Mouse (Mus musculus): ENCODE measurements around the gene Shb. TPM values are rescaled to one million over a fixed set of nuclear protein-coding genes. Genes with fewer than 3 reads are reported as not detected.

The Shb gene
- polyA plus RNA-seq, 1 experiment from 2014 or later, result 5.5 TPM

DNA sequence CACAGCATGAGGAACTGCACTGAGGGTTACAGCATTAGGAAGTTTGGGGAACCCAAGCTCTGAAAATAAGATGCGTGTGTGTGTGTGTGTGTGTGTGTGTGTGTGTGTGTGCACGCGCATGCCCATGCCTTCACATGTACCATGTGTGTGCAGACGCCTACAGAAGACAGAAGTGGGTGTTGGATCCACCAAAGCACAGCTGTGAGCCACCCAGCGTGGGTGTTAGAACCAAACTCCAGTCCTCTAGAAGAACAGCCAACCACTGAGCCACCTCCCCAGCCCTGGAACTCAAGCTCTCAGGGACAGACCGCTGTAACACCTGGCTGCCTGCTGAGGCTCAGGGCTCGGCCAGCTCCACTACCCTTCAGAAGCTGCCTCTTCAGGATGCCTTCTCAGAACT is 83.8 kb downstream of the Shb start:
- Histone ChIP-seq H3K9ac (ENCODE audit: low read length) (no peak overlapping the region), H3K4me2 (replicated peaks; ENCODE audit: low read depth) (no peak overlapping the region), H3K4me1 (replicated peaks; ENCODE audit: control insufficient read depth, insufficient read depth) (peaks cover 2% of the 10 kb centered on the region; the same call in 1 of the 2 replicates), H3K27me3 (ENCODE audit: control insufficient read depth, insufficient read depth, low read length) (no peaks in the 10 kb centered on the region), H3K27ac (replicated peaks) (no peak overlapping the region), H3K36me3 (ENCODE audit: control insufficient read depth, insufficient read depth, low read length) (no peaks in the 10 kb centered on the region; the same call in 1 of the 2 replicates), H3K9me3 (ENCODE audit: control insufficient read depth, low read length) (no peaks in the 10 kb centered on the region), H3K4me3 (ENCODE audit: low read depth, low read length) (no peak overlapping the region)
- DNase-seq (ENCODE audit: low spot score) (no peak), ATAC-seq (ENCODE audit: low FRiP score, low TSS enrichment) (no peak)
- TF ChIP-seq CTCF (IDR thresholded peaks at IDR 0.05; ENCODE audit: low read depth) (no peak), EP300 (optimal IDR thresholded peaks at IDR 0.05) (no peak)
- WGBS, result 83% methylated on average over 7 of the region's 7 CpGs

DNA sequence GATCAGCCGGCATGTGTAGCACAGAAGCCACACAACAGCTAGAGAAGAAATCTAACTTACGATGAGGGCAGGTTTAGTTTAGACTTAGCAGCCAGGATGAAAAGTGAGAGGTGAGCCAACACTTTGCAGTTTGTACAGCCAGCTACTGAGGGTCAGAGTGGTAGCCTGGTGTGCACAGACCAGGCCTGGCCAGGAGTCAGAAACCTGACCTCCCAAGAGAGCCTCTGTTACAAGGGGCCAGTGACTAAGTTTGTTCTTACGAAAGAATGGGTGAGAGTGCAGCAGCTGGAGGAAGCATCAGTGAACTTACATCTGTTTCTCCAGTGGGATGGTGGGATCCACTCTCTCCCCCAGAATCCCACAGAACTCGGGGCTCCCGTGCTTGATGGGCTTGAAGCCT is 85.1 kb downstream of the Shb start:
- Histone ChIP-seq H3K27ac (replicated peaks) (no peak overlapping the region), H3K9me3 (ENCODE audit: control insufficient read depth, low read length) (no peaks in the 10 kb centered on the region), H3K4me3 (ENCODE audit: low read depth, low read length) (no peak overlapping the region), H3K4me1 (replicated peaks; ENCODE audit: control insufficient read depth, insufficient read depth) (no peaks in the 10 kb centered on the region), H3K4me2 (replicated peaks; ENCODE audit: low read depth) (no peak overlapping the region), H3K9ac (ENCODE audit: low read length) (no peak overlapping the region), H3K27me3 (ENCODE audit: control insufficient read depth, insufficient read depth, low read length) (no peaks in the 10 kb centered on the region), H3K36me3 (ENCODE audit: control insufficient read depth, insufficient read depth, low read length) (peaks cover 6% of the 10 kb centered on the region; the same call in 1 of the 2 replicates)
- no peak for DNase-seq (ENCODE audit: low spot score)
- 91% methylated on average over 5 of the region's 5 CpGs for WGBS
- no peak for ATAC-seq (ENCODE audit: low FRiP score, low TSS enrichment)
- no peak for TF ChIP-seq EP300 (optimal IDR thresholded peaks at IDR 0.05)
- no peak for TF ChIP-seq CTCF (IDR thresholded peaks at IDR 0.05; ENCODE audit: low read depth)

GRCm38 (mm10) chr4:45445235-45445634 is 87.0 kb downstream of the Shb start:
- Histone ChIP-seq H3K9ac (ENCODE audit: low read length) (no peak overlapping the region), H3K4me1 (replicated peaks; ENCODE audit: control insufficient read depth, insufficient read depth) (no peaks in the 10 kb centered on the region), H3K4me2 (replicated peaks; ENCODE audit: low read depth) (no peak overlapping the region), H3K27me3 (ENCODE audit: control insufficient read depth, insufficient read depth, low read length) (no peaks in the 10 kb centered on the region), H3K9me3 (ENCODE audit: control insufficient read depth, low read length) (no peaks in the 10 kb centered on the region), H3K36me3 (ENCODE audit: control insufficient read depth, insufficient read depth, low read length) (peaks cover 6% of the 10 kb centered on the region; the same call in 1 of the 2 replicates), H3K27ac (replicated peaks) (no peak overlapping the region), H3K4me3 (ENCODE audit: low read depth, low read length) (no peak overlapping the region)
- TF ChIP-seq CTCF (IDR thresholded peaks at IDR 0.05; ENCODE audit: low read depth), result no peak
- TF ChIP-seq EP300 (optimal IDR thresholded peaks at IDR 0.05), result no peak
- ATAC-seq (ENCODE audit: low FRiP score, low TSS enrichment) (no peak), DNase-seq (ENCODE audit: low spot score) (no peak)
- WGBS, result 67% methylated on average over 3 of the region's 3 CpGs

DNA sequence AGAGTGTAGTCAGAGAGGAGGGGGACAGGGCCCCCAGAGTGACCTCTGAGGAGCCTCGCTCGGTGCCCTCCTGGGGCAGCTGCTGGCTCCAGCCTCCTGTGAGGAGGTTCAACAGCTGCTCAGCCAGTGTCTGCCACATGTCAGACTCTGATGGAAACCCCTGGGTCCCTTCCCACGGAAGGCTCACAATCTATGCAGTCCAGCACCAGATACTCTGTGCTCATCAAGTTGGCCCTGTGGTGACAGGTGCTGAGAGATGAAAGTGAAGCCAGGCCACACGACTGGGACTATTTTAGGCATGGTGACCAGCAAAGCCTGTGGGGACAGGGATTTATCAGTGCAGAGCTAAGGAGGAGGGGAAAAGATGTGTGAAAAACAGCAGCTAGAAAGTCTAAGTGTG is 87.5 kb downstream of the Shb start:
- Histone ChIP-seq H3K4me1 (replicated peaks; ENCODE audit: control insufficient read depth, insufficient read depth) (no peaks in the 10 kb centered on the region), H3K9me3 (ENCODE audit: control insufficient read depth, low read length) (no peaks in the 10 kb centered on the region), H3K27ac (replicated peaks) (no peak overlapping the region), H3K4me2 (replicated peaks; ENCODE audit: low read depth) (no peak overlapping the region), H3K36me3 (ENCODE audit: control insufficient read depth, insufficient read depth, low read length) (peaks cover 6% of the 10 kb centered on the region; the same call in 1 of the 2 replicates), H3K9ac (ENCODE audit: low read length) (no peak overlapping the region), H3K27me3 (ENCODE audit: control insufficient read depth, insufficient read depth, low read length) (no peaks in the 10 kb centered on the region), H3K4me3 (ENCODE audit: low read depth, low read length) (no peak overlapping the region)
- no peak for TF ChIP-seq EP300 (optimal IDR thresholded peaks at IDR 0.05)
- TF ChIP-seq CTCF (IDR thresholded peaks at IDR 0.05; ENCODE audit: low read depth), result no peak
- 66% methylated on average over 4 of the region's 4 CpGs for WGBS
- DNase-seq (ENCODE audit: low spot score) (no peak), ATAC-seq (ENCODE audit: low FRiP score, low TSS enrichment) (no peak)

DNA sequence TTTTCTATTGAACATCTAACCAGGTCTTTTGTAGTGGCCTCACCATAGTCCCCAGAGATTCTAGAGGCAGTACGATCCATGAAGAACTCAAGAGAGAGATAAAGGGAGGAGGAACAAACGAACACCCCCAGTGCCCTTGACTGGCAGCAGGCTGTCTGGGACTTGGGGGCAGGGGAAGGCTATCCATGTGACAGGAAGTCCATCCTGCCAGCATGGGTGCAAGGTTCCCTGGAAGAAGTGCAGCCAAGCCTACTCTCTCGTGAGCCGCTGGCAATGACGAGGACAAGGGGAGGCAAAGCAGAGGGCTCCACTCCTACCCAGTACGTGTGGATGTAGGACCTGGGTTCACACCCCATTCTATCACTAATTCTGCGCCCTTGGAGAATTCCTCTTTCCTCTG is 88.6 kb downstream of the Shb start:
- H3K36me3 ChIP-seq (ENCODE audit: control insufficient read depth, insufficient read depth, low read length), result peaks cover 6% of the 10 kb centered on the region; the same call in 1 of the 2 replicates
- DNase-seq (ENCODE audit: low spot score), result no peak
- WGBS, result 86% methylated on average over 7 of the region's 7 CpGs
- no peaks in the 10 kb centered on the region for H3K27me3 ChIP-seq (ENCODE audit: control insufficient read depth, insufficient read depth, low read length)
- no peak for ATAC-seq (ENCODE audit: low FRiP score, low TSS enrichment)
- H3K4me1 ChIP-seq (replicated peaks; ENCODE audit: control insufficient read depth, insufficient read depth), result no peaks in the 10 kb centered on the region
- TF ChIP-seq EP300 (optimal IDR thresholded peaks at IDR 0.05) (no peak), CTCF (IDR thresholded peaks at IDR 0.05; ENCODE audit: low read depth) (no peak)
- no peaks in the 10 kb centered on the region for H3K9me3 ChIP-seq (ENCODE audit: control insufficient read depth, low read length)
- H3K4me3 ChIP-seq (ENCODE audit: low read depth, low read length), result no peak overlapping the region
- H3K4me2 ChIP-seq (replicated peaks; ENCODE audit: low read depth), result no peak overlapping the region
- no peak overlapping the region for H3K27ac ChIP-seq (replicated peaks)
- no peak overlapping the region for H3K9ac ChIP-seq (ENCODE audit: low read length)

DNA sequence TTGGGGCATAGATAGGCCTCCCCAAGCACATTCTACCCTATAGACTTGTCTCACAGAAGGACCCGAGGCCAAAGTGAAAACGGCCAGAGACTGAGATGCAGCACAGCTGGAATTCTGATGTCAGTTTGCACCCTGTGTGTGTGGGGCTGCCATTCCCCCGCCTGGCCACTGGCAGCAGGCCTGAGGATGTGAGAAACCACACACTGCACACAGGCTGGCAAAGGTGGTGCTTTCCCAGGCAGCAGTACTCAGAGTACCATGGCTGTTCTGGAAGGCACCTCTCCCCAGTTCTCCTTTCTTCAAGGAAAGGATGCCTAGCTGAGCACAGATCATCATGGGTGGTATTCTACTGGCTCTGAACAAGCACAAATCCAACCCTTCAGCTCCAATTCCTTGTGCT is 90.0 kb downstream of the Shb start:
- H3K4me2 ChIP-seq (replicated peaks; ENCODE audit: low read depth), result no peak overlapping the region
- no peak for DNase-seq (ENCODE audit: low spot score)
- no peak overlapping the region for H3K27ac ChIP-seq (replicated peaks)
- no peaks in the 10 kb centered on the region for H3K4me1 ChIP-seq (replicated peaks; ENCODE audit: control insufficient read depth, insufficient read depth)
- TF ChIP-seq EP300 (optimal IDR thresholded peaks at IDR 0.05) (no peak), CTCF (IDR thresholded peaks at IDR 0.05; ENCODE audit: low read depth) (peak; percentile 48)
- H3K36me3 ChIP-seq (ENCODE audit: control insufficient read depth, insufficient read depth, low read length), result peaks cover 6% of the 10 kb centered on the region; the same call in 1 of the 2 replicates
- 61% methylated on average over 3 of the region's 3 CpGs for WGBS
- no peaks in the 10 kb centered on the region for H3K9me3 ChIP-seq (ENCODE audit: control insufficient read depth, low read length)
- H3K27me3 ChIP-seq (ENCODE audit: control insufficient read depth, insufficient read depth, low read length), result no peaks in the 10 kb centered on the region
- H3K4me3 ChIP-seq (ENCODE audit: low read depth, low read length), result no peak overlapping the region
- ATAC-seq (ENCODE audit: low FRiP score, low TSS enrichment), result 0 out of 2 replicates have a peak, but pooled peaks have one; percentile 41
- H3K9ac ChIP-seq (ENCODE audit: low read length), result no peak overlapping the region

Measured in stomach, postnatal 0 days (tissue).